Mouse (Mus musculus) MEL (cell line): ENCODE results near the gene Lamp5. TPM values are rescaled to one million over a fixed set of nuclear protein-coding genes. Genes with fewer than 3 reads are reported as not detected.

ENCODE experiments used
- DNase-seq: peaks from one replicate; pipeline ENCODE4 v3.0.0; 2011; ENCODE audit warnings: low read depth, low spot score
- H3K27ac ChIP-seq: 2 replicates; pipeline ENCODE4 v1.5.1; 2012; ENCODE audit warnings: low read depth, mild to moderate bottlenecking, control low read depth, low read length, moderate library complexity; ENCODE audit not compliant: control insufficient read depth
- H3K27me3 ChIP-seq, 2 experiments: fragments of 150-350 bp in 1 of 2; sonication (generic) in 1 of 2; 2 replicates each; pipeline ENCODE4 v1.6.1; 2012; ENCODE audit warnings: low read length in 2 of 2, mild to moderate bottlenecking in 2 of 2, improper control_type of control experiment in 1 of 2, moderate library complexity in 1 of 2; ENCODE audit not compliant: insufficient read depth in 2 of 2, control insufficient read depth in 1 of 2
- H3K36me3 ChIP-seq, 2 experiments: 2 replicates each; pipeline ENCODE4 v1.6.1; 2012 to 2014; ENCODE audit warnings: low read length in 2 of 2, improper control_type of control experiment in 1 of 2, inconsistent platforms in 1 of 2, mild to moderate bottlenecking in 1 of 2; ENCODE audit not compliant: insufficient read depth in 2 of 2, control insufficient read depth in 1 of 2
- H3K4me1 ChIP-seq, 2 experiments: fragments of 150-350 bp in 1 of 2; sonication (generic) in 1 of 2; 2 replicates each; pipeline ENCODE4 v1.6.1; 2012; ENCODE audit warnings: low read length in 2 of 2, improper control_type of control experiment in 1 of 2, mild to moderate bottlenecking in 1 of 2; ENCODE audit not compliant: insufficient read depth in 2 of 2, control insufficient read depth in 1 of 2
- H3K4me3 ChIP-seq, 2 experiments: fragments of 150-350 bp in 1 of 2; sonication (generic) in 1 of 2; 2 replicates each; pipeline ENCODE4 v1.5.1; 2012; ENCODE audit warnings: low read depth in 2 of 2, low read length in 2 of 2, mild to moderate bottlenecking in 2 of 2, moderate library complexity in 2 of 2, control low read depth in 1 of 2, improper control_type of control experiment in 1 of 2; ENCODE audit not compliant: control insufficient read depth in 1 of 2, insufficient read depth in 1 of 2
- H3K79me2 ChIP-seq: 2 replicates; pipeline ENCODE4 v1.6.1; 2012; ENCODE audit warnings: mild to moderate bottlenecking, low read length, moderate library complexity; ENCODE audit not compliant: control insufficient read depth, poor library complexity, insufficient read depth
- H3K9ac ChIP-seq: 2 replicates; pipeline ENCODE4 v1.6.1; 2012; ENCODE audit warnings: low read depth, mild to moderate bottlenecking, control low read depth, low read length, moderate library complexity; ENCODE audit not compliant: control insufficient read depth, poor library complexity, severe bottlenecking
- H3K9me3 ChIP-seq: fragments of 150-350 bp; sonication (generic); replicated peaks from 2 replicates; pipeline ENCODE4 v1.6.1; 2012; ENCODE audit warnings: mild to moderate bottlenecking, low read length, improper control_type of control experiment, moderate library complexity; ENCODE audit not compliant: insufficient read depth
- CHD2 ChIP-seq: IDR thresholded peaks from 2 replicates; pipeline ENCODE4 v1.6.1; 2011; ENCODE audit warnings: low read length, improper control_type of control experiment
- E2F4 ChIP-seq: IDR thresholded peaks from 2 replicates; pipeline ENCODE4 v1.6.1; 2011; ENCODE audit warnings: low read depth, low read length, improper control_type of control experiment, borderline replicate concordance
- ELF1 ChIP-seq: IDR thresholded peaks from 2 replicates; pipeline ENCODE4 v1.6.1; 2014; ENCODE audit warnings: low read depth, mild to moderate bottlenecking, inconsistent platforms, low read length, improper control_type of control experiment, moderate library complexity
- EP300 ChIP-seq, 2 experiments: IDR thresholded peaks; 2 replicates each; pipeline ENCODE4 v1.6.1; 2011; ENCODE audit warnings: improper control_type of control experiment in 2 of 2, low read length in 2 of 2, low read depth in 1 of 2, mild to moderate bottlenecking in 1 of 2
- ETS1 ChIP-seq: IDR thresholded peaks from 2 replicates; pipeline ENCODE4 v1.6.1; 2012; ENCODE audit warnings: low read depth, mild to moderate bottlenecking, inconsistent platforms, low read length, improper control_type of control experiment, moderate library complexity
- GATA1 ChIP-seq: IDR thresholded peaks from 2 replicates; pipeline ENCODE4 v1.6.1; 2011; ENCODE audit warnings: low read depth, low read length, improper control_type of control experiment
- HCFC1 ChIP-seq: IDR thresholded peaks from 2 replicates; pipeline ENCODE4 v1.6.1; 2012; ENCODE audit warnings: low read depth, mild to moderate bottlenecking, inconsistent platforms, low read length, improper control_type of control experiment, moderate library complexity
- MAFK ChIP-seq: IDR thresholded peaks from 2 replicates; pipeline ENCODE4 v1.6.1; 2011; ENCODE audit warnings: low read depth, mild to moderate bottlenecking, low read length, improper control_type of control experiment, borderline replicate concordance
- MAX ChIP-seq: IDR thresholded peaks from 2 replicates; pipeline ENCODE4 v1.6.1; 2011; ENCODE audit warnings: low read length, improper control_type of control experiment
- MEF2A ChIP-seq: IDR thresholded peaks from 2 replicates; pipeline ENCODE4 v1.6.1; 2014; ENCODE audit warnings: low read depth, mild to moderate bottlenecking, inconsistent platforms, low read length, improper control_type of control experiment; ENCODE audit not compliant: poor library complexity, insufficient replicate concordance, severe bottlenecking; ENCODE audit errors: extremely low read depth
- NELFE ChIP-seq: IDR thresholded peaks from 2 replicates; pipeline ENCODE4 v1.6.1; 2011; ENCODE audit warnings: low read depth, low read length, improper control_type of control experiment
- RAD21 ChIP-seq: IDR thresholded peaks from 2 replicates; pipeline ENCODE4 v1.6.1; 2011; ENCODE audit warnings: mild to moderate bottlenecking, low read depth, low read length, improper control_type of control experiment
- SMC3 ChIP-seq: IDR thresholded peaks from 2 replicates; pipeline ENCODE4 v1.6.1; 2011; ENCODE audit warnings: low read depth, low read length, improper control_type of control experiment
- TAL1 ChIP-seq: IDR thresholded peaks from 2 replicates; pipeline ENCODE4 v1.6.1; 2012; ENCODE audit warnings: mild to moderate bottlenecking, inconsistent platforms, low read length, moderate library complexity, mixed read lengths
- TBP ChIP-seq: IDR thresholded peaks from 2 replicates; pipeline ENCODE4 v1.8.0; 2011; ENCODE audit warnings: low read depth, low read length, improper control_type of control experiment
- TCF12 ChIP-seq: IDR thresholded peaks from 2 replicates; pipeline ENCODE4 v1.6.1; 2014; ENCODE audit warnings: low read depth, mild to moderate bottlenecking, inconsistent platforms, low read length, improper control_type of control experiment, moderate library complexity
- UBTF ChIP-seq: IDR thresholded peaks from 2 replicates; pipeline ENCODE4 v1.6.1; 2012; ENCODE audit warnings: low read depth, mild to moderate bottlenecking, inconsistent platforms, low read length, improper control_type of control experiment, moderate library complexity, borderline replicate concordance; ENCODE audit not compliant: insufficient read depth
- USF2 ChIP-seq, 2 experiments: IDR thresholded peaks; 2 replicates each; pipeline ENCODE4 v1.6.1; 2011 to 2012; ENCODE audit warnings: improper control_type of control experiment in 2 of 2, low read length in 2 of 2, borderline replicate concordance in 1 of 2, inconsistent platforms in 1 of 2, low read depth in 1 of 2, mild to moderate bottlenecking in 1 of 2; ENCODE audit not compliant: insufficient read depth in 1 of 2
- ZMIZ1 ChIP-seq: IDR thresholded peaks from 2 replicates; pipeline ENCODE4 v1.6.1; 2012; ENCODE audit warnings: low read depth, mild to moderate bottlenecking, inconsistent platforms, low read length, improper control_type of control experiment, moderate library complexity
- ZNF384 ChIP-seq: IDR thresholded peaks from 2 replicates; pipeline ENCODE4 v1.6.1; 2012; ENCODE audit warnings: low read depth, mild to moderate bottlenecking, inconsistent platforms, low read length, improper control_type of control experiment
- polyA plus RNA-seq, 2 experiments: library from polyadenylated mRNA; stranded (reverse) in 1 of 2; unstranded in 1 of 2; fragments of >175 nt in 1 of 2; fragments of >200 nt in 1 of 2; gene quantifications; 2 replicates each; pipeline versions ENCODE4 v1.2.1 to v1.2.4; 2012; ENCODE audit warnings: low replicate concordance in 2 of 2, low read depth in 1 of 2; ENCODE audit not compliant: insufficient read length in 2 of 2, insufficient read depth in 1 of 2, missing spikeins in 1 of 2
- total RNA-seq: library from RNA; depleted of rRNA; stranded (reverse); fragments of 300-350 nt; gene quantifications from 2 replicates; pipeline ENCODE4 v1.2.3, GENCODE M21; 2012

The Lamp5 gene
- total and polyA plus RNA-seq, 3 experiments = not detected

GRCm38 (mm10) chr2:136050793-136051615 lies 1.0 kb upstream of the Lamp5 start:
- no peak overlapping the region for H3K9ac ChIP-seq
- H3K36me3 ChIP-seq = no peaks in the 10 kb centered on the region
- H3K27me3 ChIP-seq = no peaks in the 10 kb centered on the region
- DNase-seq = no peak
- no peaks in the 10 kb centered on the region for H3K4me1 ChIP-seq
- TF ChIP-seq E2F4 = no peak
- TF ChIP-seq ZMIZ1 = no peak
- TF ChIP-seq ETS1 = no peak
- no peak for TF ChIP-seq MAX
- H3K79me2 ChIP-seq = no peaks in the 10 kb centered on the region
- H3K4me3 ChIP-seq = no peak overlapping the region
- H3K27ac ChIP-seq = no peak overlapping the region
- H3K9me3 ChIP-seq = no peaks in the 10 kb centered on the region

DNA sequence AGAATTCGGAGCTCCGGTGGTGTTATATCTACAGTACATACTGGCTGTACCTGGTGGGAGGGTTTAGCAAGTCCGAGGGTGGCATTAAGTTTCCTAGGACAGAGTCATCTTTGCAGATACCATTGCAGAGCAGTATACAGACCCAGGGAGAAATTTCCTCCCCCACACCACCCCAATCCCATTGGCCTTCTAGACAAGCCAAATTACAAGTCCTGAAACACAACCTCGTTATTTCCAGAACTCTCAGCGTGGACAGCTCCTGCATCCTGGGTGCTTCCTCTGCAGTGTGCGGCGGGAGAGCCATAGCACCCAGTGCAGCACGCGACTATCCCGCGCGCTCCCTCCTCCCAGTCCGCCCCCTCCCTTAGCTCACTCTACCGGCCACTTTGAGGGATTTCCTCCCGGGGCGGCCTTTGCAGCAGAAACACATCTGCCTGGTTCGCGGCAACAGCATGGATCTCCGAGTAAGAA lies 5.9 kb downstream of the Lamp5 start:
- TF ChIP-seq MEF2A (no peak), TBP (no peak), HCFC1 (no peak), USF2 (IDR thresholded peaks at IDR 0.05; ENCODE audit: borderline replicate concordance in 1 of 2, insufficient read depth in 1 of 2, low read depth in 1 of 2, low read length in 2 of 2) (no peak), ETS1 (no peak), ELF1 (no peak), NELFE (no peak), TAL1 (no peak), RAD21 (no peak), SMC3 (no peak), MAFK (no peak), GATA1 (no peak), EP300 (IDR thresholded peaks at IDR 0.05; ENCODE audit: low read depth in 1 of 2, low read length in 2 of 2) (no peak), TCF12 (no peak), ZNF384 (no peak), CHD2 (no peak), UBTF (no peak)
- Histone ChIP-seq H3K36me3 (no peaks in the 10 kb centered on the region), H3K79me2 (no peaks in the 10 kb centered on the region), H3K9me3 (no peaks in the 10 kb centered on the region), H3K27ac (no peak overlapping the region), H3K9ac (no peak overlapping the region), H3K4me1 (no peaks in the 10 kb centered on the region), H3K4me3 (no peak overlapping the region), H3K27me3 (no peaks in the 10 kb centered on the region)
- no peak for DNase-seq
